Comparison of ENCODE assay signal across 35 mouse cellular contexts in the genomic region with DNA sequence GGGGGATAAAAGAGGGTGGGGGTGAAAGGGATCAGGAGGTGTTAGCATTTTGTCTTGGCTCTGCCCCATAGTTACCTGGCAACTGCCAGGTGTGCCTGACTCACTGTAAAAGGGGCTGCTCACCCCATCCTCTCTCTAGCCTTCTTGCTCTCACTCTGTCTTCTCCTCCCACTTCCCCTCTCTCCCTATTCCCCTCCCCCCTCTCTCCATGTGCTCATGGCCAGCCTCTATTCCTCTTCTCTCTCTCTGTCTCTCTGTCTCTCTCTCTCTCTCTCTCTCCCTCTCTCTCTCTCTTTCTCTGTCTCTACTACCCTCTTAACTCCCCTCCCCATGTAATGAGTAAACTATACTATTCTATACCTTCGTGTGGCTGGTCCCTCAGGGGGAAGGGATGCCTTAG. TPM values are rescaled to one million over a fixed set of nuclear protein-coding genes. Genes with fewer than 3 reads are reported as not detected.
DNase-seq lines count a peak whose midpoint lies in the region; ATAC-seq and TF ChIP-seq lines count a peak whose summit lies in the region.
"Had no signal": no experiment of that assay in that cellular context is flagged by ENCODE, and none has a peak within 500 bp of the region (broad histone marks: within the 10 kb centered on the region; RNA-seq: fewer than 3 reads in every experiment).

No protein-coding gene starts in this region.

- H3K4me3 ChIP-seq in erythroblast, embryonic 14.5 days (replicated peaks), result peak overlapping the region; percentile 66
- H3K4me3 ChIP-seq in heart, embryonic 12.5 days, result no peak overlapping the region
- H3K4me3 ChIP-seq in CH12.LX (replicated peaks in 1 of 3; ENCODE audit: low read depth in 2 of 3, low read length in 2 of 3, poor library complexity in 1 of 3), result no peak overlapping the region
- H3K4me3 ChIP-seq in liver, embryonic 13.5 days (replicated peaks), result no peak overlapping the region
- H3K4me3 ChIP-seq: embryonic facial prominence, embryonic 12.5 days; forebrain, embryonic 13.5 days; hindbrain, embryonic 13.5 days; kidney, embryonic 15.5 days; left cerebral cortex, adult 2 months; limb, embryonic 12.5 days; megakaryocyte, embryonic 14.5 days had no signal

- no peak for TF ChIP-seq CTCF in CH12.LX (conservative IDR thresholded peaks at IDR 0.05 in 1 of 2, IDR thresholded peaks at IDR 0.05 in 1 of 2; ENCODE audit: low read depth in 2 of 2, low read length in 2 of 2)

- H3K27me3 ChIP-seq in erythroblast, embryonic 14.5 days (ENCODE audit: control insufficient read depth), result peaks cover 17% of the 10 kb centered on the region
- H3K27me3 ChIP-seq in heart, embryonic 12.5 days (replicated peaks), result no peaks in the 10 kb centered on the region
- H3K27me3 ChIP-seq in CH12.LX (replicated peaks), result no peaks in the 10 kb centered on the region
- no peaks in the 10 kb centered on the region for H3K27me3 ChIP-seq in liver, embryonic 13.5 days
- H3K27me3 ChIP-seq: embryonic facial prominence, embryonic 12.5 days; forebrain, embryonic 13.5 days; hindbrain, embryonic 13.5 days; kidney, embryonic 15.5 days; limb, embryonic 12.5 days; megakaryocyte, embryonic 14.5 days had no signal

- no peaks in the 10 kb centered on the region for H3K9me3 ChIP-seq in erythroblast, embryonic 14.5 days (ENCODE audit: control insufficient read depth, low read length)
- H3K9me3 ChIP-seq in heart, embryonic 12.5 days (replicated peaks), result 0 out of 2 replicates have a peak, but pooled peaks cover 2% of the 10 kb centered on the region
- peaks cover 4% of the 10 kb centered on the region for H3K9me3 ChIP-seq in CH12.LX (replicated peaks; ENCODE audit: low read length)
- H3K9me3 ChIP-seq in liver, embryonic 13.5 days (replicated peaks), result no peaks in the 10 kb centered on the region
- H3K9me3 ChIP-seq: embryonic facial prominence, embryonic 12.5 days; forebrain, embryonic 13.5 days; hindbrain, embryonic 13.5 days; kidney, embryonic 15.5 days; limb, embryonic 12.5 days; megakaryocyte, embryonic 14.5 days had no signal

- peaks cover 20% of the 10 kb centered on the region for H3K79me2 ChIP-seq in CH12.LX (replicated peaks; ENCODE audit: control insufficient read depth, extremely low read depth, insufficient read depth, poor library complexity, severe bottlenecking)

- no peak for TF ChIP-seq POLR2A in CH12.LX (IDR thresholded peaks at IDR 0.05; ENCODE audit: low read depth, low read length)

- no peak overlapping the region for H3K4me2 ChIP-seq in heart, embryonic 12.5 days
- H3K4me2 ChIP-seq in CH12.LX (ENCODE audit: insufficient read depth, low read depth, poor library complexity, severe bottlenecking), result no peak overlapping the region; the same call in 1 of the 2 replicates
- peak overlapping the region; percentile 74 for H3K4me2 ChIP-seq in liver, embryonic 13.5 days
- H3K4me2 ChIP-seq: embryonic facial prominence, embryonic 12.5 days; forebrain, embryonic 13.5 days; hindbrain, embryonic 13.5 days; kidney, embryonic 15.5 days; limb, embryonic 12.5 days had no signal

- peaks cover 70% of the 10 kb centered on the region for H3K4me1 ChIP-seq in erythroblast, embryonic 14.5 days (ENCODE audit: control insufficient read depth)
- H3K4me1 ChIP-seq in heart, embryonic 12.5 days (replicated peaks), result 0 out of 2 replicates have a peak, but pooled peaks cover 6% of the 10 kb centered on the region
- peaks cover 41 to 66% of the 10 kb centered on the region in 2 experiments for H3K4me1 ChIP-seq in CH12.LX (ENCODE audit: control insufficient read depth in 1 of 2, insufficient read depth in 2 of 2)
- H3K4me1 ChIP-seq in liver, embryonic 13.5 days (replicated peaks), result peaks cover 64% of the 10 kb centered on the region
- H3K4me1 ChIP-seq: embryonic facial prominence, embryonic 12.5 days; kidney, embryonic 15.5 days; megakaryocyte, embryonic 14.5 days had no signal

- TF ChIP-seq EP300 in CH12.LX (IDR thresholded peaks at IDR 0.05; ENCODE audit: low read length), result no peak

- H3K36me3 ChIP-seq in erythroblast, embryonic 14.5 days (ENCODE audit: control insufficient read depth), result no peaks in the 10 kb centered on the region; the same call in 1 of the 2 replicates
- H3K36me3 ChIP-seq in heart, embryonic 12.5 days, result no peaks in the 10 kb centered on the region
- peaks cover 9 to 10% of the 10 kb centered on the region in 2 experiments for H3K36me3 ChIP-seq in CH12.LX (replicated peaks in 1 of 2; ENCODE audit: control insufficient read depth in 1 of 2, insufficient read depth in 1 of 2, low read length in 1 of 2)
- H3K36me3 ChIP-seq in liver, embryonic 13.5 days, result no peaks in the 10 kb centered on the region
- H3K36me3 ChIP-seq: embryonic facial prominence, embryonic 12.5 days; G1E; hindbrain, embryonic 13.5 days; kidney, embryonic 15.5 days; limb, embryonic 12.5 days had no signal

- no peak overlapping the region for H3K27ac ChIP-seq in heart, embryonic 12.5 days (ENCODE audit: poor library complexity, severe bottlenecking)
- no peak overlapping the region for H3K27ac ChIP-seq in CH12.LX (ENCODE audit: insufficient read depth, low read depth)
- H3K27ac ChIP-seq in liver, embryonic 13.5 days, result peak overlapping the region; percentile 99
- H3K27ac ChIP-seq: embryonic facial prominence, embryonic 12.5 days; hindbrain, embryonic 13.5 days; kidney, embryonic 15.5 days; left cerebral cortex, adult 2 months; limb, embryonic 12.5 days had no signal

- no peak overlapping the region for H3K9ac ChIP-seq in heart, embryonic 12.5 days
- H3K9ac ChIP-seq in CH12.LX (ENCODE audit: insufficient read depth, low read depth), result no peak overlapping the region
- peak overlapping the region; percentile 64 for H3K9ac ChIP-seq in liver, embryonic 13.5 days
- H3K9ac ChIP-seq: embryonic facial prominence, embryonic 12.5 days; forebrain, embryonic 13.5 days; hindbrain, embryonic 13.5 days; kidney, embryonic 15.5 days; limb, embryonic 12.5 days had no signal

- no peak for TF ChIP-seq RAD21 in CH12.LX (IDR thresholded peaks at IDR 0.05; ENCODE audit: low read depth, low read length)

- intact Hi-C loops in heart, postnatal 36 days (cut with DNase I), result no loop called here

- DNase-seq in heart, postnatal 36 days, result no peak
- no peak for DNase-seq in CH12.LX (ENCODE audit: extremely low read depth)
- DNase-seq in liver, embryonic 13.5 days, result no peak
- no peak for DNase-seq in right cerebral cortex, postnatal 14 days
- DNase-seq in cerebellum, adult 8-10 months, result no peak
- DNase-seq: adrenal gland, postnatal 14 days; cerebellum, adult 11 months; cerebellum, adult 9-11 months; embryo, embryonic 11 days; gastrocnemius, postnatal 36 days; heart, postnatal 10 days; kidney, adult 18-20 months; kidney, postnatal 25 days; lung, adult 18-20 months; lung, postnatal 4 days; midbrain, embryonic 14.5 days; spleen, adult 18-20 months; thymus, adult 18-20 months; thymus, postnatal 25 days had no signal

- in situ Hi-C loops in CH12.LX (cut with MboI; ENCODE audit: low pct_ligation_motif_present, low pct_unique_long_range_greater_than_20kb, low sequenced_read_pairs), result no loop called here

- WGBS in heart, embryonic 12.5 days, result 29% methylated on average over 1 of the region's 1 CpGs
- WGBS in liver, embryonic 13.5 days (ENCODE audit: insufficient replicate concordance), result 21% methylated on average over 1 of the region's 1 CpGs

- dilution Hi-C loops in CH12.LX (cut with MboI; ENCODE audit: extremely low pct_ligation_motif_present, extremely low pct_unique_long_range_greater_than_20kb, low sequenced_read_pairs), result no loop called here

- no peak for ATAC-seq in erythroblast, adult 5-6 weeks (replicated peaks; ENCODE audit: low FRiP score, poor library complexity, severe bottlenecking)
- ATAC-seq in heart, embryonic 12.5 days (ENCODE audit: insufficient number of reproducible peaks, low FRiP score), result 0 out of 2 replicates have a peak, but pooled peaks have one; percentile 46
- ATAC-seq in liver, embryonic 13.5 days (ENCODE audit: low read depth), result no peak
- ATAC-seq: forebrain, embryonic 13.5 days; lung, postnatal 0 days had no signal

TF ChIP-seq in CH12.LX, 34 proteins besides CTCF, POLR2A, EP300 and RAD21:
- TF ChIP-seq MAFK (IDR thresholded peaks at IDR 0.05; ENCODE audit: insufficient replicate concordance, low read length), result no peak
- TF ChIP-seq PAX5 (IDR thresholded peaks at IDR 0.05; ENCODE audit: low read length), result no peak
- TF ChIP-seq MYC (IDR thresholded peaks at IDR 0.05; ENCODE audit: low read depth, low read length), result peak; percentile 69; the same call in 1 of the 2 replicates
- TF ChIP-seq BHLHE40 (IDR thresholded peaks at IDR 0.05; ENCODE audit: low read depth, low read length), result 0 out of 2 replicates have a peak, but pooled peaks have one; percentile 6
- TF ChIP-seq MAX (IDR thresholded peaks at IDR 0.05; ENCODE audit: low read length), result peak; percentile 49; the same call in 1 of the 2 replicates
- no peak for TF ChIP-seq UBTF (IDR thresholded peaks at IDR 0.05; ENCODE audit: low read depth, low read length)
- TF ChIP-seq IRF4 (IDR thresholded peaks at IDR 0.05; ENCODE audit: low read depth, low read length), result peak; percentile 48
- TF ChIP-seq CHD2 (IDR thresholded peaks at IDR 0.05; ENCODE audit: low read length), result peak; percentile 80

RNA-seq across cellular contexts. Expression of a gene that starts 41.3 kb away (rescaled TPM):
- polyA plus RNA-seq in erythroblast, embryonic 14.5 days (2012), result not detected in 2 replicates
- not detected in 2 replicates for total RNA-seq in erythroblast, adult 5-6 weeks (2015; ENCODE audit: low replicate concordance)
- 0.14 TPM in 1 of 2 replicates, not detected in the other for total RNA-seq in erythroblast, adult 5-6 weeks (2017; ENCODE audit: low replicate concordance)
- polyA plus RNA-seq in heart, embryonic 12.5 days (2016; fragmentation: Nextera tagmentation; extraction: Ambion mirVana), result not detected in 2 replicates
- total RNA-seq in heart, postnatal 36 days (2021), result not detected
- total RNA-seq in CH12.LX (2012; rRNA removed), result not detected in 2 replicates
- not detected in 2 replicates for total RNA-seq in CH12.LX (2014; rRNA removed)
- polyA plus RNA-seq in CH12.LX (2012; ENCODE audit: insufficient read length, low read depth), result not detected in 2 replicates
- 0.05 TPM in 1 of 2 replicates, not detected in the other for polyA plus RNA-seq in liver, embryonic 13.5 days (2015; fragmentation: Nextera tagmentation; extraction: Ambion mirVana)
- total RNA-seq: adrenal gland, postnatal 14 days; gastrocnemius, adult 18-20 months; gastrocnemius, postnatal 36 days; heart, adult 8-10 months; heart, postnatal 10 days; monocyte, adult 5-6 weeks had no signal
- polyA plus RNA-seq: embryonic facial prominence, embryonic 12.5 days; G1E; kidney, embryonic 15.5 days; limb, embryonic 12.5 days; lung, postnatal 0 days; stomach, embryonic 16.5 days had no signal

RNA-seq across cellular contexts. Expression of a gene that starts 55.7 kb away (rescaled TPM):
- 35.0 and 48.5 TPM in 2 replicates for polyA plus RNA-seq in erythroblast, embryonic 14.5 days (2012)
- total RNA-seq in erythroblast, adult 5-6 weeks (2015; ENCODE audit: low replicate concordance), result 102 and 114 TPM in 2 replicates
- 96.2 and 117 TPM in 2 replicates for total RNA-seq in erythroblast, adult 5-6 weeks (2017; ENCODE audit: low replicate concordance)
- 24.3 and 24.5 TPM in 2 replicates for polyA plus RNA-seq in heart, embryonic 12.5 days (2016; fragmentation: Nextera tagmentation; extraction: Ambion mirVana)
- total RNA-seq in heart, postnatal 36 days (2021), result 1 to 10 TPM; 6.8 to 7.1 TPM
- 1.1 and 1.5 TPM in 2 replicates for total RNA-seq in CH12.LX (2012; rRNA removed)
- 0.58 and 0.68 TPM in 2 replicates for total RNA-seq in CH12.LX (2014; rRNA removed)
- 1.1 and 1.2 TPM in 2 replicates for polyA plus RNA-seq in CH12.LX (2012; ENCODE audit: insufficient read length, low read depth)
- polyA plus RNA-seq in liver, embryonic 13.5 days (2015; fragmentation: Nextera tagmentation; extraction: Ambion mirVana), result 131 and 149 TPM in 2 replicates

Comparison
In these comparisons a context has a peak if more than half of its experiments do, and no peak if none do; other contexts are left out.
1. RNA of a gene that starts 55.7 kb away (polyA plus RNA-seq): 131 to 149 TPM in liver, embryonic 13.5 days, 35.0 to 48.5 TPM in erythroblast, embryonic 14.5 days and 24.3 to 24.5 TPM in heart, embryonic 12.5 days; 1.1 to 1.2 TPM in CH12.LX; every median in the first group is over 10 times any median in the second.